Mouse (Mus musculus) midbrain, embryonic 12.5 days (tissue): Measurements from ENCODE around the gene Gm15557. TPM values are rescaled to one million over a fixed set of nuclear protein-coding genes. Genes with fewer than 3 reads are reported as not detected.

ENCODE experiments used
- ATAC-seq: fragments of 200-750 bp; cut with Nextera tagmentation; 2 replicates; pipeline ENCODE4 v1.8.0; 2017; ENCODE audit warnings: low read depth, moderate TSS enrichment, moderate library complexity; ENCODE audit not compliant: low FRiP score
- H3K27ac ChIP-seq: fragments of 300-500 bp; sonication (generic); replicated peaks from 2 replicates; pipeline ENCODE4 v1.5.1; 2016; ENCODE audit warnings: mild to moderate bottlenecking
- H3K27me3 ChIP-seq: fragments of 300-500 bp; sonication (generic); 2 replicates; pipeline ENCODE4 v1.6.1; 2016; ENCODE audit warnings: mild to moderate bottlenecking
- H3K36me3 ChIP-seq: fragments of 300-500 bp; sonication (generic); 2 replicates; pipeline ENCODE4 v1.6.1; 2016
- H3K4me1 ChIP-seq: fragments of 300-500 bp; sonication (generic); 2 replicates; pipeline ENCODE4 v1.6.1; 2016
- H3K4me2 ChIP-seq: fragments of 300-500 bp; sonication (generic); replicated peaks from 2 replicates; pipeline ENCODE4 v1.6.1; 2016; ENCODE audit warnings: mild to moderate bottlenecking, moderate library complexity
- H3K4me3 ChIP-seq: fragments of 300-500 bp; sonication (generic); 2 replicates; pipeline ENCODE4 v1.5.1; 2016; ENCODE audit warnings: mild to moderate bottlenecking
- H3K9ac ChIP-seq: fragments of 300-500 bp; sonication (generic); replicated peaks from 2 replicates; pipeline ENCODE4 v1.6.1; 2016; ENCODE audit warnings: mild to moderate bottlenecking, moderate library complexity
- H3K9me3 ChIP-seq: fragments of 300-500 bp; sonication (generic); 2 replicates; pipeline ENCODE4 v1.6.1; 2016; ENCODE audit warnings: mild to moderate bottlenecking
- WGBS: fragments of 180-500 bp; shearing (Covaris S2); methylation state at CpG from one replicate; pipeline ENCODE4 v1.1.7; 2016; 5-methylcytosine and 5-hydroxymethylcytosine counted together
- polyA plus RNA-seq: library from polyadenylated mRNA; unstranded; fragments of >200 nt; fragmentation: Nextera tagmentation; extraction: Ambion mirVana; gene quantifications from 2 replicates; pipeline ENCODE4 v1.2.1, GENCODE M21; 2016

Gene Gm15557
- polyA plus RNA-seq, 1 experiment from 2014 or later: not detected

- no peaks in the 10 kb centered on the region for H3K9me3 ChIP-seq
- no peak overlapping the region for H3K4me3 ChIP-seq
- ATAC-seq: no peak
- no peak overlapping the region for H3K27ac ChIP-seq
- H3K36me3 ChIP-seq: peaks cover 38% of the 10 kb centered on the region
- H3K4me1 ChIP-seq: peaks cover 7% of the 10 kb centered on the region
- no peak overlapping the region for H3K9ac ChIP-seq
- no peak overlapping the region for H3K4me2 ChIP-seq
- no peaks in the 10 kb centered on the region for H3K27me3 ChIP-seq
- 91% methylated on average over 5 of the region's 5 CpGs for WGBS
These were observed 19.5 kb downstream of the Gm15557 start for GRCm38 (mm10) chr2:155959981-155960380.

- peaks cover 55% of the 10 kb centered on the region for H3K36me3 ChIP-seq
- H3K4me3 ChIP-seq: no peak overlapping the region
- H3K4me2 ChIP-seq: no peak overlapping the region
- no peak; the same call in 1 of the 2 replicates for ATAC-seq
- WGBS: 77% methylated on average over 10 of the region's 10 CpGs
- H3K27ac ChIP-seq: no peak overlapping the region
- H3K9ac ChIP-seq: no peak overlapping the region
- H3K27me3 ChIP-seq: no peaks in the 10 kb centered on the region
- H3K9me3 ChIP-seq: no peaks in the 10 kb centered on the region
- peaks cover 7% of the 10 kb centered on the region for H3K4me1 ChIP-seq
These were observed 21.3 kb downstream of the Gm15557 start for GRCm38 (mm10) chr2:155961862-155962261.

- WGBS: 49% methylated on average over 1 of the region's 1 CpGs
- ATAC-seq: no peak
- H3K4me1 ChIP-seq: no peaks in the 10 kb centered on the region
- H3K4me2 ChIP-seq: no peak overlapping the region
- H3K36me3 ChIP-seq: peaks cover 66% of the 10 kb centered on the region
- no peak overlapping the region for H3K4me3 ChIP-seq
- no peak overlapping the region for H3K27ac ChIP-seq
- H3K9me3 ChIP-seq: no peaks in the 10 kb centered on the region
- no peaks in the 10 kb centered on the region for H3K27me3 ChIP-seq
- no peak overlapping the region for H3K9ac ChIP-seq
These were observed 22.5 kb downstream of the Gm15557 start for GRCm38 (mm10) chr2:155962991-155963390.

- H3K36me3 ChIP-seq: peaks cover 87% of the 10 kb centered on the region
- ATAC-seq: no peak
- no peak overlapping the region for H3K9ac ChIP-seq
- H3K4me2 ChIP-seq: no peak overlapping the region
- H3K4me3 ChIP-seq: no peak overlapping the region
- H3K27me3 ChIP-seq: no peaks in the 10 kb centered on the region
- no peaks in the 10 kb centered on the region for H3K4me1 ChIP-seq
- H3K27ac ChIP-seq: no peak overlapping the region
- WGBS: 82% methylated on average over 6 of the region's 6 CpGs
- no peaks in the 10 kb centered on the region for H3K9me3 ChIP-seq
These were observed 32.8 kb downstream of the Gm15557 start for GRCm38 (mm10) chr2:155973348-155973747.

GRCm38 (mm10) chr2:155974087-155974731 is 33.7 kb downstream of the Gm15557 start:
- no peaks in the 10 kb centered on the region for H3K9me3 ChIP-seq
- no peaks in the 10 kb centered on the region for H3K27me3 ChIP-seq
- H3K27ac ChIP-seq: no peak overlapping the region
- no peak overlapping the region for H3K9ac ChIP-seq
- H3K4me3 ChIP-seq: no peak overlapping the region
- no peak for ATAC-seq
- peaks cover 83% of the 10 kb centered on the region for H3K36me3 ChIP-seq
- H3K4me1 ChIP-seq: no peaks in the 10 kb centered on the region
- H3K4me2 ChIP-seq: no peak overlapping the region
- 81% methylated on average over 14 of the region's 14 CpGs for WGBS

GRCm38 (mm10) chr2:155979328-155979991 is 38.9 kb downstream of the Gm15557 start:
- no peak overlapping the region for H3K4me3 ChIP-seq
- no peaks in the 10 kb centered on the region for H3K9me3 ChIP-seq
- H3K9ac ChIP-seq: no peak overlapping the region
- H3K4me1 ChIP-seq: no peaks in the 10 kb centered on the region
- WGBS: 89% methylated on average over 5 of the region's 5 CpGs
- H3K36me3 ChIP-seq: peaks cover 86% of the 10 kb centered on the region
- ATAC-seq: no peak
- H3K4me2 ChIP-seq: no peak overlapping the region
- H3K27me3 ChIP-seq: no peaks in the 10 kb centered on the region
- H3K27ac ChIP-seq: no peak overlapping the region

- WGBS: 92% methylated on average over 7 of the region's 7 CpGs
- no peak for ATAC-seq
- Histone ChIP-seq H3K9ac (no peak overlapping the region), H3K9me3 (no peaks in the 10 kb centered on the region), H3K27ac (no peak overlapping the region), H3K4me1 (no peaks in the 10 kb centered on the region), H3K36me3 (peaks cover 99% of the 10 kb centered on the region), H3K4me2 (no peak overlapping the region), H3K4me3 (no peak overlapping the region), H3K27me3 (no peaks in the 10 kb centered on the region)
These were observed 45.2 kb downstream of the Gm15557 start for GRCm38 (mm10) chr2:155985776-155986175.

GRCm38 (mm10) chr2:155987131-155987530 is 46.6 kb downstream of the Gm15557 start:
- Histone ChIP-seq H3K4me1 (no peaks in the 10 kb centered on the region), H3K36me3 (peaks cover 100% of the 10 kb centered on the region), H3K4me3 (no peak overlapping the region), H3K9ac (no peak overlapping the region), H3K27me3 (no peaks in the 10 kb centered on the region), H3K9me3 (no peaks in the 10 kb centered on the region), H3K27ac (no peak overlapping the region), H3K4me2 (no peak overlapping the region)
- no peak for ATAC-seq
- WGBS: 97% methylated on average over 6 of the region's 6 CpGs

GRCm38 (mm10) chr2:155989085-155989484 is 48.6 kb downstream of the Gm15557 start:
- H3K27me3 ChIP-seq: no peaks in the 10 kb centered on the region
- H3K4me1 ChIP-seq: no peaks in the 10 kb centered on the region
- H3K27ac ChIP-seq: no peak overlapping the region
- H3K9ac ChIP-seq: no peak overlapping the region
- WGBS: 82% methylated on average over 4 of the region's 4 CpGs
- peaks cover 100% of the 10 kb centered on the region for H3K36me3 ChIP-seq
- H3K4me2 ChIP-seq: no peak overlapping the region
- no peaks in the 10 kb centered on the region for H3K9me3 ChIP-seq
- no peak for ATAC-seq
- H3K4me3 ChIP-seq: no peak overlapping the region

- H3K4me2 ChIP-seq: no peak overlapping the region
- H3K36me3 ChIP-seq: peaks cover 100% of the 10 kb centered on the region
These were observed 50.6 kb downstream of the Gm15557 start for GRCm38 (mm10) chr2:155991151-155991550.

GRCm38 (mm10) chr2:155991863-155992321 is 51.4 kb downstream of the Gm15557 start:
- 87% methylated on average over 14 of the region's 14 CpGs for WGBS
- H3K36me3 ChIP-seq: peaks cover 100% of the 10 kb centered on the region
- no peak overlapping the region for H3K4me2 ChIP-seq
- H3K4me1 ChIP-seq: no peaks in the 10 kb centered on the region
- H3K9me3 ChIP-seq: no peaks in the 10 kb centered on the region
- no peak overlapping the region for H3K4me3 ChIP-seq
- H3K27ac ChIP-seq: no peak overlapping the region
- no peak overlapping the region for H3K9ac ChIP-seq
- ATAC-seq: no peak
- no peaks in the 10 kb centered on the region for H3K27me3 ChIP-seq

More at GRCm38 (mm10) chr2:155991151-155991550, 50.6 kb downstream of the Gm15557 start:
- no peaks in the 10 kb centered on the region for H3K4me1 ChIP-seq
- no peaks in the 10 kb centered on the region for H3K27me3 ChIP-seq
- H3K9ac ChIP-seq: no peak overlapping the region
- ATAC-seq: no peak
- H3K9me3 ChIP-seq: no peaks in the 10 kb centered on the region
- H3K27ac ChIP-seq: no peak overlapping the region
- WGBS: 97% methylated on average over 10 of the region's 10 CpGs
- no peak overlapping the region for H3K4me3 ChIP-seq
